Mouse (Mus musculus) heart, adult 10 weeks (tissue): ENCODE results near the gene Ube2n. TPM values are rescaled to one million over a fixed set of nuclear protein-coding genes. Genes with fewer than 3 reads are reported as not detected.

Experiments used
- polyA plus RNA-seq: library from polyadenylated mRNA; stranded (reverse); fragments of 350-450 nt; fragmentation: Illumina TruSeq; extraction: RNeasy Lipid Tissue Mini Kit (QIAGEN cat#74804); gene quantifications from one replicate; pipeline ENCODE4 v1.2.3, GENCODE M21; 2014; ENCODE audit warnings: low read depth, low replicate concordance

Gene Ube2n
- 109 TPM for polyA plus RNA-seq

DNA sequence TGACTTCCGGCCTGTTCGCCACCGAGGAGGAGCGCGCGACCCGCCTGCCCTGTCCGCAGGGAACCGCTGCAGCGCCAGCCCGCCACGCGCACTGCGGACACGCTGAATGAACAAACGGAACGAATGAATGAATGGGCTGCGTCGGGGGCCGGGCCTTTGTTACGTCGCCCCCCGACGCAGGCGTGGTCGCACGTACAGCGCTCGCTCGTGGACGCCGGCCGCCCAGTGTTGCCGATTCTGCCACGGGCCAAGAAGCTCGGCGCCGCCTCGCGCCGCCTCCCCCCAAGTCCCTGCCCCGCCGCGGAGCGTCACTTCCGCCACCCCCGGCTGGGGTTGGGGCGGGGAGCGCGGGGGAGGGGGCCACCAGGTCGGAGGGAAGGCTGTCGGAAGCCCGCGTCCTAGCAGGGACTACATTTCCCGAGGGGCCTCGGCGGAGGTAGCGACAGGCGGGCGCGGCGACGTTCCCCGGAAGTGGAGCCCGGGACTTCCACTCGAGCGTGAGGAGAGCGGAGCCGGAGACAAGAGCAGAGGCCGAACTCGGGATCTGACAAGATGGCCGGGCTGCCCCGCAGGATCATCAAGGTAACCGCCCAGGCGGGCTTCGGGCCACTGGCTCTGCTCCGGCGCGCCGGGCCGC, at the start of gene Ube2n:
Ube2n (plus strand) TSS at position 490 of the 637 bp plus-strand sequence.

DNA sequence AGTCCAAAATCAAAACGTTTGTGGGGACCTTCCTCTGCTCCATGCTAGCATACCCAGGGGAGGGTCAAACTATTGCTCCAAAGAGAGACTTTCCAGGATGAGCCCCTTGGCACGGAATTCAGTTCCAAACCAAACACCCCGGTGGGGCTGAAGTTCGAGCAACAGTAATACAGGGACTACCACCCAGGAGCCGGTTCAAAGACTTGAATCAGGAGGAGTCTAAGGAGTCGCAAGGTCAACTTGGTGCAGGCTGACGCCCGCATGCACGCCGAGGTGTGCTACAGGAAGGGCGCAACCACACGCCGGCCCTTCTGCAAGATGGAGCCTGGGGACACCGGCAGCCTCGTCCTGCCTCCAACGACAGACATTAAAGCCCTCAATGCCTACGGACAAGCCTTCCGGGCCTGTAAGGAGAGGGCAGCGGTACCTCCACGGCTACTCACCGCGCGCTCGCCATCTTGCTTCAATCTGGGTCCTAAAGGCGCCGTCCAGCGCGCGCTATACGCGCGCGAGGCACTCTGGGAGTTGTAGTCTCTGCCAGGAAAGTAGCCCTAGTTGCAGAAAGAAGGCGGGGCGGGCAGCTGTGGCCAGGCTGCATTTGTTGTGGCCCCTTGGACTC, 13.4 kb upstream of the Ube2n start, which contains the start of gene Mrpl42:
Mrpl42 (minus strand) TSS at position 478 of the 619 bp plus-strand sequence.

DNA sequence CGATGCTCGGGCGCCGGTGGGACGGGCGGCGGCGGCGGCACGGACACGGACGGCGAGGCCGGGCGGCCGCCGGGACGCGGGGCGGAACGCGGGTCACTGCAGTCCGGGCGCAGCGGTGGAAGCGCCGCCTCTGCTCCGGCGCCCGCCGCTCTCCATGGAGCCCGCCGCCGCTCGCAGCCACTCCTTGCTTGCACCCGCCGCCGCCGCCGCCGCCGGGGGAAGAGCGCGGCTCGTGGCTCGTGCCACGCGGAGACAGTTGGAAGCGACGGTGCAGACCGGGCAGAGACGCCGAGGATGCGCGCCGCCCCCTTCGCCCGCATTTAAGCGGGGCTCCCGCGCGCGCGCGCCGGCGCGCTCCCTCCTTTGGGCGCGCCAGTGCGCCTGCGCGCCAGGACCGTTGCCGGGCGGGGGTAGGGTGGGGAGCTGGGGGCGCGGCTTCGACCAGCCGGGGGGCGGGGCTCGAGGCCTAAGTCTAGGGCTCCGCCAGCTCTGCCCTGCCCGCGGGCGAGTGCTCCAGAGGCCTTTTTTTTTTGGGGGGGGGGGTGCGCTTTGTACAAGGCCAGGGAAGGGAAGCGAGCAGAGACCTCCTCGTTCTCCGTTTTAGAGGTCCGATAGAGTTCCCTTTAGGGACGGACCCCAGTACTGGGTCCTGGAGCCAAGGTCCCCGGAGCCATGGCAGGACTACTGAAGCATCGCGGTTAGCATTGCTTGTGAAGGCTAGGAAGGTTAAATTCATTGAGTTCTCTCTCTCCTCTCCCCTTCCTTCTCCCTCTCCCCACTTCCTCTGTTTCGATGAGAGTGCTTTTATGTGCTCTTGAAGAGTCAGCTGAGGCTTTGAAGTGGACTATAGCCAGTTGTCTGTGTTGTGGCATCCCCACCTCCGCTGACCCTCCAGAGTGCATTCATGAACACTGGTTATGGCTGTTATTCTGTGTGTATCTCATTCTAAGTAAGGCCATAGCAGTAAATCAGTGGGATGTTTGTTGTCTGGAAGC, 49.2 kb downstream of the Ube2n start, which contains the start of gene Nudt4:
Nudt4 (minus strand) TSS at position 296 of the 995 bp plus-strand sequence.

Other genes starting within 250 kb of the Ube2n start
- 11.7 TPM for gene Cradd, start 191.0 kb upstream of the Ube2n start, polyA plus RNA-seq
- gene Socs2, start 98.0 kb upstream of the Ube2n start, polyA plus RNA-seq: 39.4 TPM
- 804 TPM for gene Mrpl42, start 13.2 kb upstream of the Ube2n start, polyA plus RNA-seq
- gene Nudt4, start 49.0 kb downstream of the Ube2n start, polyA plus RNA-seq: 234 TPM
- not detected for gene Anapc15-ps, start 158.3 kb downstream of the Ube2n start, polyA plus RNA-seq